Mouse (Mus musculus) gastrocnemius, adult 2 months (tissue): Measurements from ENCODE around the gene Myom1. TPM values are rescaled to one million over a fixed set of nuclear protein-coding genes. Genes with fewer than 3 reads are reported as not detected.
A peak's percentile ranks its signal among the peaks of the same experiment; 100 is the strongest.

Experiments used
- DNase-seq: peaks from one replicate; pipeline ENCODE4 v3.0.0; 2022
- H3K27ac ChIP-seq: fragments of 200-600 bp; 2 replicates; pipeline ENCODE4 v1.8.1; 2022; ENCODE audit warnings: mild to moderate bottlenecking
- H3K4me3 ChIP-seq: fragments of 200-600 bp; 2 replicates; pipeline ENCODE4 v1.8.1; 2022; ENCODE audit warnings: mild to moderate bottlenecking, moderate library complexity
- CTCF ChIP-seq: fragments of 200-600 bp; IDR thresholded peaks from 2 replicates; pipeline ENCODE4 v1.8.1; 2022; ENCODE audit warnings: antibody characterized with exemption, mild to moderate bottlenecking, moderate library complexity
- intact Hi-C: fragments of 180-260 bp; cut with DNase I; formaldehyde crosslinking; loops from one replicate; pipeline ENCODE4 v1.15.1; 2025
- total RNA-seq, 2 experiments: library from RNA; stranded (reverse); gene quantifications; 2 replicates each; pipeline ENCODE4 v1.2.3; 2021

Gene Myom1
- total RNA-seq, 2 experiments from 2014 or later, result 1,223 to 1,379 TPM

- Histone ChIP-seq H3K27ac (peak overlapping the region; percentile 97), H3K4me3 (peak overlapping the region; percentile 81)
- DNase-seq, result peak; percentile 46
- intact Hi-C loops, result no loop called here
- no peak for TF ChIP-seq CTCF
Observed at GRCm38 (mm10) chr17:71025922-71026321, 23.5 kb downstream of the Myom1 start.

GRCm38 (mm10) chr17:71027186-71027585 lies 24.8 kb downstream of the Myom1 start:
- intact Hi-C loops, result no loop called here
- no peak for TF ChIP-seq CTCF
- no peak for DNase-seq
- Histone ChIP-seq H3K4me3 (peak overlapping the region; percentile 81), H3K27ac (peak overlapping the region; percentile 97)

GRCm38 (mm10) chr17:71032719-71033118 lies 30.3 kb downstream of the Myom1 start:
- intact Hi-C loops, result no loop called here
- Histone ChIP-seq H3K4me3 (peak overlapping the region; percentile 32), H3K27ac (peak overlapping the region; percentile 88)
- TF ChIP-seq CTCF, result no peak
- DNase-seq, result peak; percentile 59

DNA sequence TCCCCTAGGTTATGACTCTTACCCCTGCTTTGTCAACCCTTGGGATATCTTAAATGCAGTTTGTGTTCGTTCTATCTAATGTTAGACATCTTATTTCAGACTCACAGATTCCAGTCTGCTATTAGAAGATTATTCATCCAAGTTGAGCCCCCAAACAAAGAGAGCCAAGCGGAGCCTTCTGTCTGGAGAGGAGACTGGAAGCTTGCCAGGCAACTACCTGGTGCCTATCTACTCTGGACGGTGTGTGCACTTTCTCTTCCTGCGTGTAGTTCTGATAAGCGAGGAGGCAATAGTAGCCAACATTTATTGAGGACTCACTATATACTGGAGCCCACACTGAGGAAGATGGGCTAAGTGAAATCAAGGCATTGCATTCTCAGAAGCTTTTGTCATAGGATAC lies 32.0 kb downstream of the Myom1 start:
- no peak for TF ChIP-seq CTCF
- H3K27ac ChIP-seq, result peak overlapping the region; percentile 56
- no peak overlapping the region for H3K4me3 ChIP-seq
- intact Hi-C loops, result no loop called here
- DNase-seq, result no peak

DNA sequence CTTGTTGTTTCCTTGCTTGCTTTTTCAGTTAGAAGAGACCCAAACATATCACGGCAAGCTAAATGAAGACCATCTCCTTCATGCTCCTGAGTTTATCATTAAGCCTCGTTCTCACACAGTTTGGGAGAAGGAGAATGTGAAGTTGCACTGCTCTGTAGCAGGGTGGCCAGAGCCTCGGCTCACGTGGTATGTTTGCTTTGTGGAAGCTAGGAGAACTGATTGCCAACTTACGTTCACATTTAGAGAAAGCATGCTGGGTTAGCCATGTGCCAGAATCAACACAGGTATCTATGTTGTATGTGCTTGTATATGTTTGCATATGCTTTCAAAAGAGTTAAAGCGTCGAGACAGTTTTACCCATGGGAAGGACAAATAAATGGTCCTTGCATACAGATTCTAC lies 34.8 kb downstream of the Myom1 start:
- H3K27ac ChIP-seq, result peak overlapping the region; percentile 89
- no peak for TF ChIP-seq CTCF
- no peak overlapping the region for H3K4me3 ChIP-seq
- intact Hi-C loops, result no loop called here
- no peak for DNase-seq

DNA sequence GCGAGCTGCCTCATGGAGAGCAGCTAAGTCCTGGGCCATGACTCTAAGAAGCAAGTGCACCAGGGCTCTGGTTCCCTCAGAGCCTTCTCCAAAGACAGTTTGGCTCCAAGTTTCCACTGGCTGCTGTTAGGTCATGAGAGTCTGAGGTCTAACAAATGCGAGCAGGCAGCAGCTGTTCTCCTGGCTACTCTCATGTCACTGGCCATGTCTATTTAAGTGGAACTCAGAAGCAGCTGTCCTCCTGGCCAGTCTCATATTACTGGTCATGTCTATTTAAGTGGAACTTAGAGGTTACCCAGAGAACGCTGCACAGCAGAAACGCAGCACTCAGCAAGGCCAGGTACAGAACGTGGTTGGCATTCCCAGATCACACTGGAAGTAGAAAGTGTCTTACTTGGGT lies 36.4 kb downstream of the Myom1 start:
- intact Hi-C loops, result loop anchor here (2.0 kb wide), 1 partner anchor 34 kb away; no protein-coding TSS in a partner anchor
- TF ChIP-seq CTCF, result no peak
- Histone ChIP-seq H3K4me3 (no peak overlapping the region; the same call in 1 of the 2 replicates), H3K27ac (peak overlapping the region; percentile 89)
- peak; percentile 87 for DNase-seq

- no peak for DNase-seq
- H3K27ac ChIP-seq, result peak overlapping the region; percentile 82
Observed at GRCm38 (mm10) chr17:71039851-71040581, 37.6 kb downstream of the Myom1 start.

DNA sequence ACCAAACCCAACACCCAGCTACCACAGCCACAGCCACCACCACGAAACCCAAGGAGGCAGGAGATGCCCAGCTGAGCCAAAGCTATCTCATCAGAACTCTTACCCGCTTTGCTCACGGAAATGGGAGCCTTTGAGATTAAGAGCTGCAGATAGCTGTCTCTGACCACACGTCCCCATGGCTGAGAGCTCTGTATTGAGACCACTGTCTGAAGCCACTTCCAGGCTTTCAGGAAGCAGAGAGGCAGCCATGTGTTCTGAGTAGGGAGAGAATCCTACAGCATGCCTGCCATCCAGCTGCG lies 38.1 kb downstream of the Myom1 start:
- Histone ChIP-seq H3K27ac (peak overlapping the region; percentile 82), H3K4me3 (no peak overlapping the region)
- intact Hi-C loops, result no loop called here
- TF ChIP-seq CTCF, result no peak
- DNase-seq, result no peak

More at GRCm38 (mm10) chr17:71039851-71040581, 37.6 kb downstream of the Myom1 start:
- intact Hi-C loops, result loop anchor here (2.0 kb wide), 1 partner anchor 35 kb away; no protein-coding TSS in a partner anchor
- H3K4me3 ChIP-seq, result peak overlapping the region; percentile 33
- TF ChIP-seq CTCF, result no peak

DNA sequence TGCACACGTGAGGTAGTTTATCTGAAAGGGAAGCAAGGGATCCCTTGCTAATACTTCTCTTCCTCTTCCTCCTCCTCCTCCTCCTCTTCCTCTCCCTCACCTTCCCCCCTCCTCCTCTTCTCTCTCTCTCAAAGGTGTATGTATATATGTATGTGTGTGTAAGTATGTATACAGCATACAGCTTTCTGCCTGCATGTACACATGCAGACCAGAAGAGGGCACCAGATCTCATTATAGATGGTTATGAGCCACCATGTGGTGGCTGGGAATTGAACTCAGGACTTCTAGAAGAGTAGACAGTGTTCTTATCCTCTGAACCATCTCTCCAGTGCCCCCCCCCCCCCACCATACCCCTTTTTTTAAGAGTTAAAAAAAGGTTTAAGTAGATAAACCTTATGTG lies 40.2 kb downstream of the Myom1 start:
- TF ChIP-seq CTCF, result peak; percentile 56
- DNase-seq, result no peak
- intact Hi-C loops, result no loop called here
- H3K27ac ChIP-seq, result no peak overlapping the region
- no peak overlapping the region for H3K4me3 ChIP-seq

- intact Hi-C loops, result no loop called here
- TF ChIP-seq CTCF, result no peak
- Histone ChIP-seq H3K4me3 (no peak overlapping the region), H3K27ac (no peak overlapping the region)
- no peak for DNase-seq
Observed at GRCm38 (mm10) chr17:71045591-71045990, 43.2 kb downstream of the Myom1 start.

DNA sequence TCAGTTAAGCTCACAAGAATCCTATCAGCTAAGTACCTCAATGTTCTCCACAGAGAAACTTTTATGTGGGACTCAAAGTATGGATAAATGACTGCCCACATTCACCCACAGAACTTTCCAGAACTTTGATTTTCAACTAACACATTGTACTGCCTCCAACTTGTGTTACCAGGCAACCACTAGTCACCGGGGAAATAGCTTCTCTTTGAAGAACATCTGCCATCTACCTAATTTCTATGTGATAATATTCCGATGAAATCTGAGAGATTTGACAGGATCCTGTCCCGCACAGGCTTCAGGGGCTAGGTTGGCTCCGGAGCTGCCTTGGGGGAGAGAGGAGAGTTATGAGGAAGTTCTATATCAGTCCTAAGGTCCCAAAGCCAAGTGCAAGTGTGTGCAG lies 44.4 kb downstream of the Myom1 start:
- DNase-seq, result no peak
- intact Hi-C loops, result no loop called here
- H3K27ac ChIP-seq, result no peak overlapping the region
- no peak for TF ChIP-seq CTCF
- H3K4me3 ChIP-seq, result no peak overlapping the region

- Histone ChIP-seq H3K4me3 (no peak overlapping the region), H3K27ac (no peak overlapping the region)
- intact Hi-C loops, result no loop called here
- no peak for TF ChIP-seq CTCF
- DNase-seq, result no peak
Observed at GRCm38 (mm10) chr17:71049292-71049691, 46.9 kb downstream of the Myom1 start.

DNA sequence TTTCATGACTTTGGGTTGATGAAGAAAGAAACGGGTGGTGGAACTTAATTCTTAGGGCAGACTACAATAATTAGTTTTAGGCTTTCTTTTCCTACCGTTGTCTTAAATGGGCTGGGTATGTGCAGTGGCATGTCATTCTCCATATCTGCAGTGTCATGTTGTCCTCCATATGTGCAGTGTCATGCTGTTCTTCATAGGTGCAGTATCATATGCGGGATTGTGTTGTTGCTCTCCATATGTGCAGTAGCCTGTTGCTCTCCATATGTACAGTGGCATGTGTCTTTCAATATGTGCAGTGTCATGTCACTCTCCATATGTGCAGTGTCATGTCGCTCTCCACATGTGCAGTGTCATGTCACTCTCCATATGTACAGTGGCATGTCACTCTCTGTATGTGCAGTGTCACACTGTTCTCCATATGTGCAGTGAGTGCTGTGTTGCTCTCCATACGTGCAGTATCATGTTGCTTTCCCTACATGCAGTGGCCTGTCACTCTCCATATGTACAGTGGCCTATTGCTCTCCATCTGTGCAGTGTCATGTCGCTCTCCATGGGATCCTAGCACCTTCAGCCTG lies 50.8 kb downstream of the Myom1 start:
- DNase-seq, result no peak
- TF ChIP-seq CTCF, result no peak
- Histone ChIP-seq H3K27ac (no peak overlapping the region), H3K4me3 (no peak overlapping the region)
- intact Hi-C loops, result no loop called here

- no peak for DNase-seq
- TF ChIP-seq CTCF, result no peak
- H3K27ac ChIP-seq, result no peak overlapping the region; the same call in 1 of the 2 replicates
- H3K4me3 ChIP-seq, result no peak overlapping the region
- intact Hi-C loops, result no loop called here
Observed at GRCm38 (mm10) chr17:71055203-71055894, 52.9 kb downstream of the Myom1 start.
